Mouse (Mus musculus) limb, embryonic 10.5 days (tissue): ENCODE measurements at regions not wholly inside any gene's neighbourhood (a gene's known extent, or its start where the extent isn't known, plus 50 kb on each side); places are given as distances from the start of the nearest gene placed in this dataset.

ENCODE experiments used
- DNase-seq: peaks from one replicate; pipeline ENCODE4 v3.0.0-alpha.2; 2017; ENCODE audit warnings: low spot score
- H3K27ac ChIP-seq: fragments of 300-500 bp; sonication (generic); 2 replicates; pipeline ENCODE4 v1.5.1; 2016; ENCODE audit warnings: mild to moderate bottlenecking
- H3K27me3 ChIP-seq: fragments of 300-500 bp; sonication (generic); 2 replicates; pipeline ENCODE4 v1.6.1; 2016; ENCODE audit warnings: low read depth, mild to moderate bottlenecking; ENCODE audit not compliant: poor library complexity, severe bottlenecking
- H3K36me3 ChIP-seq: fragments of 300-500 bp; sonication (generic); 2 replicates; pipeline ENCODE4 v1.6.1; 2016; ENCODE audit warnings: mild to moderate bottlenecking, moderate library complexity
- H3K4me1 ChIP-seq: fragments of 300-500 bp; sonication (generic); 2 replicates; pipeline ENCODE4 v1.6.1; 2016
- H3K4me3 ChIP-seq: fragments of 300-500 bp; sonication (generic); 2 replicates; pipeline ENCODE4 v1.5.1; 2016; ENCODE audit warnings: mild to moderate bottlenecking, moderate library complexity
- H3K9me3 ChIP-seq: fragments of 300-500 bp; sonication (generic); replicated peaks from 2 replicates; pipeline ENCODE4 v1.6.1; 2016; ENCODE audit warnings: mild to moderate bottlenecking
- WGBS: fragments of 180-500 bp; shearing (Covaris S2); methylation state at CpG from one replicate; pipeline ENCODE4 v1.1.7; 2016; 5-methylcytosine and 5-hydroxymethylcytosine counted together

GRCm38 (mm10) chr5:39557376-39558001, 197.8 kb downstream of the Hs3st1 start:
- Histone ChIP-seq H3K9me3 (no peaks in the 10 kb centered on the region), H3K4me1 (no peaks in the 10 kb centered on the region), H3K27me3 (no peaks in the 10 kb centered on the region), H3K27ac (no peak overlapping the region), H3K36me3 (no peaks in the 10 kb centered on the region), H3K4me3 (no peak overlapping the region)
- DNase-seq, result no peak
- 83% methylated on average over 4 of the region's 4 CpGs for WGBS

GRCm38 (mm10) chr5:39537044-39537443, 218.2 kb downstream of the Hs3st1 start:
- Histone ChIP-seq H3K4me1 (no peaks in the 10 kb centered on the region), H3K36me3 (no peaks in the 10 kb centered on the region), H3K27ac (no peak overlapping the region), H3K9me3 (no peaks in the 10 kb centered on the region), H3K27me3 (no peaks in the 10 kb centered on the region), H3K4me3 (no peak overlapping the region)
- no peak for DNase-seq
- 83% methylated on average over 2 of the region's 2 CpGs for WGBS

- DNase-seq, result no peak
- Histone ChIP-seq H3K27me3 (no peaks in the 10 kb centered on the region), H3K27ac (no peak overlapping the region), H3K36me3 (no peaks in the 10 kb centered on the region), H3K4me3 (no peak overlapping the region), H3K4me1 (no peaks in the 10 kb centered on the region), H3K9me3 (no peaks in the 10 kb centered on the region)
- 41% methylated on average over 2 of the region's 2 CpGs for WGBS
Observed at GRCm38 (mm10) chr5:39536351-39536750, 218.9 kb downstream of the Hs3st1 start.

GRCm38 (mm10) chr5:39510246-39510645, 245.0 kb downstream of the Hs3st1 start:
- H3K27me3 ChIP-seq, result no peaks in the 10 kb centered on the region
- no peaks in the 10 kb centered on the region for H3K36me3 ChIP-seq
- no peak overlapping the region for H3K27ac ChIP-seq
- no peaks in the 10 kb centered on the region for H3K9me3 ChIP-seq
- no peaks in the 10 kb centered on the region for H3K4me1 ChIP-seq
- DNase-seq, result no peak
- H3K4me3 ChIP-seq, result no peak overlapping the region
- WGBS, result 89% methylated on average over 1 of the region's 1 CpGs

GRCm38 (mm10) chr5:39482756-39483155, 272.5 kb downstream of the Hs3st1 start:
- Histone ChIP-seq H3K4me3 (no peak overlapping the region), H3K4me1 (no peaks in the 10 kb centered on the region), H3K36me3 (no peaks in the 10 kb centered on the region), H3K27ac (no peak overlapping the region), H3K27me3 (no peaks in the 10 kb centered on the region), H3K9me3 (no peaks in the 10 kb centered on the region)
- no peak for DNase-seq
- WGBS, result 65% methylated on average over 5 of the region's 5 CpGs

GRCm38 (mm10) chr5:39458116-39458525, 297.2 kb downstream of the Hs3st1 start:
- no peak for DNase-seq
- Histone ChIP-seq H3K4me1 (no peaks in the 10 kb centered on the region), H3K9me3 (no peaks in the 10 kb centered on the region), H3K27me3 (no peaks in the 10 kb centered on the region), H3K4me3 (no peak overlapping the region), H3K36me3 (no peaks in the 10 kb centered on the region), H3K27ac (no peak overlapping the region)
- 77% methylated on average over 2 of the region's 2 CpGs for WGBS

GRCm38 (mm10) chr5:39453706-39454105, 301.6 kb downstream of the Hs3st1 start:
- Histone ChIP-seq H3K9me3 (no peaks in the 10 kb centered on the region), H3K36me3 (no peaks in the 10 kb centered on the region), H3K27me3 (no peaks in the 10 kb centered on the region), H3K4me1 (no peaks in the 10 kb centered on the region), H3K27ac (no peak overlapping the region), H3K4me3 (no peak overlapping the region)
- no peak for DNase-seq

- Histone ChIP-seq H3K27ac (no peak overlapping the region), H3K4me1 (no peaks in the 10 kb centered on the region; the same call in 1 of the 2 replicates), H3K9me3 (no peaks in the 10 kb centered on the region), H3K27me3 (no peaks in the 10 kb centered on the region), H3K36me3 (no peaks in the 10 kb centered on the region), H3K4me3 (no peak overlapping the region)
- DNase-seq, result no peak
- 88% methylated on average over 3 of the region's 3 CpGs for WGBS
Observed at GRCm38 (mm10) chr5:39440817-39441216, 314.5 kb downstream of the Hs3st1 start.

- Histone ChIP-seq H3K4me1 (no peaks in the 10 kb centered on the region), H3K36me3 (no peaks in the 10 kb centered on the region), H3K4me3 (no peak overlapping the region), H3K27ac (no peak overlapping the region), H3K27me3 (no peaks in the 10 kb centered on the region), H3K9me3 (no peaks in the 10 kb centered on the region)
- 87% methylated on average over 4 of the region's 4 CpGs for WGBS
- DNase-seq, result no peak
Observed at GRCm38 (mm10) chr5:39437463-39438201, 317.6 kb downstream of the Hs3st1 start.

- DNase-seq, result no peak
- no peaks in the 10 kb centered on the region for H3K4me1 ChIP-seq
- no peaks in the 10 kb centered on the region for H3K36me3 ChIP-seq
- no peaks in the 10 kb centered on the region for H3K27me3 ChIP-seq
- no peak overlapping the region for H3K27ac ChIP-seq
- no peaks in the 10 kb centered on the region for H3K9me3 ChIP-seq
- H3K4me3 ChIP-seq, result no peak overlapping the region
- WGBS, result 67% methylated on average over 3 of the region's 3 CpGs
Observed at GRCm38 (mm10) chr5:39426053-39426452, 329.2 kb downstream of the Hs3st1 start.

- WGBS, result 86% methylated on average over 9 of the region's 9 CpGs
- H3K4me3 ChIP-seq, result no peak overlapping the region
- H3K27me3 ChIP-seq, result no peaks in the 10 kb centered on the region
- H3K9me3 ChIP-seq, result no peaks in the 10 kb centered on the region
- no peaks in the 10 kb centered on the region for H3K4me1 ChIP-seq
- no peak overlapping the region for H3K27ac ChIP-seq
- no peaks in the 10 kb centered on the region for H3K36me3 ChIP-seq
- no peak for DNase-seq
Observed at GRCm38 (mm10) chr5:39423720-39424119, 331.6 kb downstream of the Hs3st1 start.

GRCm38 (mm10) chr5:39418795-39419194, 336.5 kb downstream of the Hs3st1 start:
- Histone ChIP-seq H3K27me3 (no peaks in the 10 kb centered on the region), H3K36me3 (no peaks in the 10 kb centered on the region), H3K4me1 (no peaks in the 10 kb centered on the region), H3K27ac (no peak overlapping the region), H3K4me3 (no peak overlapping the region), H3K9me3 (no peaks in the 10 kb centered on the region)
- DNase-seq, result no peak
- 92% methylated on average over 1 of the region's 1 CpGs for WGBS

- Histone ChIP-seq H3K36me3 (no peaks in the 10 kb centered on the region), H3K27me3 (no peaks in the 10 kb centered on the region), H3K4me1 (no peaks in the 10 kb centered on the region), H3K9me3 (no peaks in the 10 kb centered on the region), H3K27ac (no peak overlapping the region), H3K4me3 (no peak overlapping the region)
- WGBS, result 93% methylated on average over 3 of the region's 3 CpGs
- no peak for DNase-seq
Observed at GRCm38 (mm10) chr5:39417845-39418154, 337.5 kb downstream of the Hs3st1 start.
